Mouse (Mus musculus) lung, embryonic 16.5 days (tissue): ENCODE results near the gene Lrrc26. TPM values are rescaled to one million over a fixed set of nuclear protein-coding genes. Genes with fewer than 3 reads are reported as not detected.
A peak's percentile ranks its signal among the peaks of the same experiment; 100 is the strongest.

ENCODE experiments used
- ATAC-seq: fragments of 200-750 bp; cut with Nextera tagmentation; 2 replicates; pipeline ENCODE4 v1.8.0; 2017; ENCODE audit warnings: low read depth, mild to moderate bottlenecking, moderate library complexity
- H3K27ac ChIP-seq: fragments of 300-500 bp; sonication (generic); 2 replicates; pipeline ENCODE4 v1.5.1; 2014; ENCODE audit warnings: mild to moderate bottlenecking, control low read depth, low read length
- H3K27me3 ChIP-seq: fragments of 300-500 bp; sonication (generic); 2 replicates; pipeline ENCODE4 v1.6.1; 2014; ENCODE audit warnings: low read depth, low read length, mixed read lengths; ENCODE audit not compliant: control insufficient read depth, insufficient read depth
- H3K36me3 ChIP-seq: fragments of 300-500 bp; sonication (generic); 2 replicates; pipeline ENCODE4 v1.6.1; 2014; ENCODE audit warnings: low read length; ENCODE audit not compliant: control insufficient read depth, insufficient read depth
- H3K4me1 ChIP-seq: fragments of 300-500 bp; sonication (generic); replicated peaks from 2 replicates; pipeline ENCODE4 v1.6.1; 2014; ENCODE audit warnings: low read length, mixed read lengths; ENCODE audit not compliant: control insufficient read depth, insufficient read depth
- H3K4me2 ChIP-seq: fragments of 300-500 bp; sonication (generic); 2 replicates; pipeline ENCODE4 v1.6.1; 2014; ENCODE audit warnings: low read depth, low read length, control low read depth
- H3K4me3 ChIP-seq: fragments of 300-500 bp; sonication (generic); 2 replicates; pipeline ENCODE4 v1.5.1; 2014; ENCODE audit warnings: mild to moderate bottlenecking, low read length, control low read depth
- H3K9ac ChIP-seq: fragments of 300-500 bp; sonication (generic); 2 replicates; pipeline ENCODE4 v1.6.1; 2014; ENCODE audit warnings: low read length, control low read depth
- H3K9me3 ChIP-seq: fragments of 300-500 bp; sonication (generic); 2 replicates; pipeline ENCODE4 v1.6.1; 2016; ENCODE audit warnings: low read length; ENCODE audit not compliant: control insufficient read depth
- WGBS: fragments of 180-500 bp; shearing (Covaris S2); extraction: QIAGEN DNeasy Blood & Tissue Kit; methylation state at CpG from one replicate; pipeline ENCODE4 v1.1.7; 2014; 5-methylcytosine and 5-hydroxymethylcytosine counted together
- polyA plus RNA-seq: library from polyadenylated mRNA; unstranded; fragments of >200 nt; fragmentation: Nextera tagmentation; extraction: Ambion mirVana; gene quantifications from 2 replicates; pipeline ENCODE4 v1.2.1, GENCODE M21; 2015

Lrrc26 gene
- polyA plus RNA-seq, 1 experiment from 2014 or later = 6.7 TPM

- Histone ChIP-seq H3K27me3 (peaks cover 14% of the 10 kb centered on the region; the same call in 1 of the 2 replicates), H3K4me2 (peak overlapping the region; percentile 57), H3K36me3 (no peaks in the 10 kb centered on the region), H3K4me3 (peak overlapping the region; percentile 38), H3K27ac (no peak overlapping the region), H3K9me3 (no peaks in the 10 kb centered on the region), H3K9ac (peak overlapping the region; percentile 9), H3K4me1 (peaks cover 3% of the 10 kb centered on the region; the same call in 1 of the 2 replicates)
- WGBS = 2% methylated on average over 44 of the region's 45 CpGs
- peak; percentile 61 for ATAC-seq
Observed at GRCm38 (mm10) chr2:25304657-25305541, 15.2 kb downstream of the Lrrc26 start.

- no peaks in the 10 kb centered on the region for H3K36me3 ChIP-seq
- peaks cover 3% of the 10 kb centered on the region; the same call in 1 of the 2 replicates for H3K4me1 ChIP-seq
- H3K9ac ChIP-seq = peak overlapping the region; percentile 9; the same call in 1 of the 2 replicates
- H3K27ac ChIP-seq = no peak overlapping the region
- WGBS = 52% methylated on average over 14 of the region's 14 CpGs
- peak overlapping the region; percentile 38; the same call in 1 of the 2 replicates for H3K4me3 ChIP-seq
- peak overlapping the region; percentile 57 for H3K4me2 ChIP-seq
- peaks cover 20% of the 10 kb centered on the region for H3K27me3 ChIP-seq
- H3K9me3 ChIP-seq = no peaks in the 10 kb centered on the region
- ATAC-seq = no peak
Observed at GRCm38 (mm10) chr2:25305587-25306359, 16.1 kb downstream of the Lrrc26 start.

- peaks cover 2% of the 10 kb centered on the region; the same call in 1 of the 2 replicates for H3K4me1 ChIP-seq
- H3K4me3 ChIP-seq = no peak overlapping the region
- no peaks in the 10 kb centered on the region for H3K9me3 ChIP-seq
- no peak for ATAC-seq
- 58% methylated on average over 10 of the region's 10 CpGs for WGBS
- H3K27me3 ChIP-seq = peaks cover 38% of the 10 kb centered on the region
- no peak overlapping the region for H3K9ac ChIP-seq
- H3K4me2 ChIP-seq = no peak overlapping the region
- H3K27ac ChIP-seq = no peak overlapping the region
- H3K36me3 ChIP-seq = no peaks in the 10 kb centered on the region
Observed at GRCm38 (mm10) chr2:25310180-25310579, 20.5 kb downstream of the Lrrc26 start.

- Histone ChIP-seq H3K9ac (no peak overlapping the region), H3K27ac (no peak overlapping the region), H3K4me2 (0 out of 2 replicates have a peak overlapping the region, but pooled peaks have one; percentile 12), H3K36me3 (no peaks in the 10 kb centered on the region), H3K4me3 (no peak overlapping the region), H3K4me1 (no peaks in the 10 kb centered on the region), H3K27me3 (peaks cover 33% of the 10 kb centered on the region), H3K9me3 (no peaks in the 10 kb centered on the region)
- no peak for ATAC-seq
- WGBS = 1% methylated on average over 22 of the region's 22 CpGs
Observed at GRCm38 (mm10) chr2:25310969-25311368, 21.3 kb downstream of the Lrrc26 start.

- no peaks in the 10 kb centered on the region for H3K9me3 ChIP-seq
- no peaks in the 10 kb centered on the region for H3K36me3 ChIP-seq
- no peak overlapping the region for H3K27ac ChIP-seq
- no peak overlapping the region for H3K9ac ChIP-seq
- no peaks in the 10 kb centered on the region for H3K4me1 ChIP-seq
- H3K4me3 ChIP-seq = no peak overlapping the region
- ATAC-seq = no peak
- peaks cover 33% of the 10 kb centered on the region for H3K27me3 ChIP-seq
- WGBS = 7% methylated on average over 11 of the region's 11 CpGs
- 0 out of 2 replicates have a peak overlapping the region, but pooled peaks have one; percentile 12 for H3K4me2 ChIP-seq
Observed at GRCm38 (mm10) chr2:25311491-25311891, 21.8 kb downstream of the Lrrc26 start.

- 6% methylated on average over 31 of the region's 31 CpGs for WGBS
- no peak overlapping the region for H3K27ac ChIP-seq
- no peak overlapping the region for H3K9ac ChIP-seq
- ATAC-seq = no peak
- H3K4me1 ChIP-seq = peaks cover 6% of the 10 kb centered on the region; the same call in 1 of the 2 replicates
- peaks cover 18% of the 10 kb centered on the region for H3K27me3 ChIP-seq
- peak overlapping the region; percentile 37 for H3K4me3 ChIP-seq
- H3K4me2 ChIP-seq = peak overlapping the region; percentile 56
- no peaks in the 10 kb centered on the region for H3K36me3 ChIP-seq
- H3K9me3 ChIP-seq = no peaks in the 10 kb centered on the region
Observed at GRCm38 (mm10) chr2:25318119-25318966, 28.6 kb downstream of the Lrrc26 start.

GRCm38 (mm10) chr2:25318971-25319773 lies 29.5 kb downstream of the Lrrc26 start, which contains the start of gene Grin1:
Grin1 (minus strand) TSS chr2:25319187.
- H3K27me3 ChIP-seq = peaks cover 18% of the 10 kb centered on the region
- no peaks in the 10 kb centered on the region for H3K36me3 ChIP-seq
- WGBS = 8% methylated on average over 58 of the region's 58 CpGs
- H3K9ac ChIP-seq = no peak within 1 kb of the TSS
- peak within 1 kb of the TSS; percentile 37 for H3K4me3 ChIP-seq
- peaks cover 6% of the 10 kb centered on the region; the same call in 1 of the 2 replicates for H3K4me1 ChIP-seq
- H3K4me2 ChIP-seq = peak within 1 kb of the TSS; percentile 56
- ATAC-seq = peak; percentile 59
- H3K9me3 ChIP-seq = no peaks in the 10 kb centered on the region
- H3K27ac ChIP-seq = no peak within 1 kb of the TSS

- H3K4me3 ChIP-seq = no peak overlapping the region
- no peak for ATAC-seq
- 27% methylated on average over 2 of the region's 2 CpGs for WGBS
Observed at GRCm38 (mm10) chr2:25320084-25320483, 30.4 kb downstream of the Lrrc26 start.

More at GRCm38 (mm10) chr2:25320084-25320483, 30.4 kb downstream of the Lrrc26 start:
- Histone ChIP-seq H3K27ac (no peak overlapping the region), H3K9ac (no peak overlapping the region), H3K9me3 (no peaks in the 10 kb centered on the region), H3K4me1 (peaks cover 6% of the 10 kb centered on the region; the same call in 1 of the 2 replicates), H3K27me3 (peaks cover 18% of the 10 kb centered on the region), H3K36me3 (no peaks in the 10 kb centered on the region), H3K4me2 (no peak overlapping the region)
